Comparison of ENCODE assay signal across 20 mouse cellular contexts in genomic region chr1:55554405-55554804, GRCm38 (mm10).
DNase-seq lines count a peak whose midpoint lies in the region; ATAC-seq and TF ChIP-seq lines count a peak whose summit lies in the region.
"Had no signal": no experiment of that assay in that cellular context is flagged by ENCODE, and none has a peak within 500 bp of the region (broad histone marks: within the 10 kb centered on the region; RNA-seq: fewer than 3 reads in every experiment).

No protein-coding gene starts in this region.

- TF ChIP-seq CTCF in lung, embryonic 14.5 days (IDR thresholded peaks at IDR 0.05; ENCODE audit: low read depth): no peak

- ATAC-seq in lung, embryonic 14.5 days (ENCODE audit: insufficient read depth): peak; percentile 65
- ATAC-seq: activated CD4-positive, CD25-positive, alpha-beta regulatory T cell, adult 4 months; CD4-positive, CD25-positive, alpha-beta regulatory T cell, adult 4 months; Patski had no signal

- peak; percentile 65 for DNase-seq in lung, embryonic 14.5 days
- DNase-seq in lung, postnatal 36 days: no peak
- DNase-seq in Muller cell, postnatal 12 days (ENCODE audit: inconsistent ontology term): peak; percentile 58
- DNase-seq in left cerebral cortex, adult 18-20 months (ENCODE audit: low spot score in 2 of 2): no peak
- DNase-seq: adrenal gland, adult 2 months; adrenal gland, adult 8-10 months; adrenal gland, postnatal 10 days; adrenal gland, postnatal 14 days; adrenal gland, postnatal 25 days; adrenal gland, postnatal 36 days; B cell, adult 2 months; cerebellum, adult 11 months; cerebellum, adult 11-12 months; cerebellum, adult 18-20 months; cerebellum, adult 2 months had no signal

- no peaks in the 10 kb centered on the region for H3K9me3 ChIP-seq in lung, embryonic 14.5 days (ENCODE audit: low read depth, low read length)
- H3K9me3 ChIP-seq: G1E had no signal

- H3K27ac ChIP-seq in lung, embryonic 14.5 days (ENCODE audit: low read depth): no peak overlapping the region

- no peak overlapping the region for H3K4me2 ChIP-seq in lung, embryonic 14.5 days

- H3K4me1 ChIP-seq in lung, embryonic 14.5 days (ENCODE audit: insufficient read depth): no peaks in the 10 kb centered on the region

- H3K4me3 ChIP-seq in lung, embryonic 14.5 days (ENCODE audit: low read depth, low read length): no peak overlapping the region

- H3K9ac ChIP-seq in lung, embryonic 14.5 days: no peak overlapping the region

- 21% methylated on average over 3 of the region's 3 CpGs for whole genome bisulfite sequencing in lung, embryonic 14.5 days

- no peaks in the 10 kb centered on the region for H3K27me3 ChIP-seq in lung, embryonic 14.5 days (ENCODE audit: insufficient read depth, low read length)
- H3K27me3 ChIP-seq: CH12.LX, Patski had no signal

- no peaks in the 10 kb centered on the region for H3K36me3 ChIP-seq in lung, embryonic 14.5 days (ENCODE audit: insufficient read depth)
- H3K36me3 ChIP-seq: G1E had no signal

Comparison
In these comparisons a context has a peak if more than half of its experiments do, and no peak if none do; other contexts are left out.
1. DNase-seq: peak in lung, embryonic 14.5 days (single experiment) and Muller cell, postnatal 12 days (single experiment); none in lung, postnatal 36 days (single experiment) and left cerebral cortex, adult 18-20 months (0 of 2).